Mouse (Mus musculus) left cerebral cortex, adult 2 months (tissue): ENCODE measurements around the gene A730049H05Rik. TPM values are rescaled to one million over a fixed set of nuclear protein-coding genes. Genes with fewer than 3 reads are reported as not detected.

Experiments
- DNase-seq, 2 experiments: peaks; one replicate each; pipeline ENCODE4 v3.0.0; 2021 to 2022; ENCODE audit warnings: low spot score in 2 of 2, mixed read lengths in 1 of 2; ENCODE audit errors: extremely low spot score in 1 of 2
- H3K27ac ChIP-seq: fragments of 200-600 bp; 2 replicates; pipeline ENCODE4 v1.8.1; 2022
- H3K4me3 ChIP-seq: fragments of 200-600 bp; 2 replicates; pipeline ENCODE4 v1.8.1; 2022
- CTCF ChIP-seq: fragments of 200-600 bp; IDR thresholded peaks from 2 replicates; pipeline ENCODE4 v1.8.1; 2022; ENCODE audit warnings: antibody characterized with exemption, mild to moderate bottlenecking, moderate library complexity
- intact Hi-C: fragments of 180-260 bp; cut with DNase I; formaldehyde crosslinking; loops from one replicate; pipeline ENCODE4 v1.15.1; 2025
- long read RNA-seq, 2 experiments: library from polyadenylated mRNA; stranded (forward); transcript quantifications; one replicate each; pipeline ENCODE4 v2.0.0; 2021; ENCODE audit warnings: borderline mapping rate in 2 of 2
- total RNA-seq, 2 experiments: library from RNA; stranded (reverse); gene quantifications; 2 replicates each; pipeline ENCODE4 v1.2.3; 2021

The A730049H05Rik gene
- total RNA-seq, result under 1 TPM; 0.14 to 0.16 TPM
- long read RNA-seq, experiment 1, result 0 reads
- long read RNA-seq, experiment 2, result 0 reads

DNA sequence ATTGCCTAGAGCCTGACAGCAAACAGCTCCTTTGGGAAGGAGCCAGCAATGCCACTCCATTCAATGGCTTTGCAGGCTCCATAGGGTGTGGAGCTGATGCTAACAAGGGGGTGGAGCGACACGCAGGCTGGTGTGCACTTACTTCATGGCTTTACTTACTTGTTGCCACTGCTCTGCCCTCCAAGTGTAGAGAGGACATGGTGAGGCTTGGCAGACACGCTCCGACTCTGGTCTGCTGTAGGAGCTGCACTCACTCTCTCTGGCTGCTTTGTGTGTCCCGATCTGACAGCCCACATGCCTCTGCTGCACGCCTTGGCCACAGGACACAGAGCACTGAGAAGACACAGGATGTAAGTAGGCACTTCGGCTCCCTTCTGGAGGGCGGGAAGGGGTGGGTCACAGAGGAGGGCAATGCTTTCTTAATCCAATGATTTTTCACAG, at the start of gene A730049H05Rik:
Gene A730049H05Rik, plus strand, starts transcription at position 168 of the 441 bp plus-strand sequence.
- intact Hi-C loops, result no loop called here
- no peak within 1 kb of the TSS for H3K27ac ChIP-seq
- TF ChIP-seq CTCF, result no peak
- no peak for DNase-seq
- H3K4me3 ChIP-seq, result no peak within 1 kb of the TSS

DNA sequence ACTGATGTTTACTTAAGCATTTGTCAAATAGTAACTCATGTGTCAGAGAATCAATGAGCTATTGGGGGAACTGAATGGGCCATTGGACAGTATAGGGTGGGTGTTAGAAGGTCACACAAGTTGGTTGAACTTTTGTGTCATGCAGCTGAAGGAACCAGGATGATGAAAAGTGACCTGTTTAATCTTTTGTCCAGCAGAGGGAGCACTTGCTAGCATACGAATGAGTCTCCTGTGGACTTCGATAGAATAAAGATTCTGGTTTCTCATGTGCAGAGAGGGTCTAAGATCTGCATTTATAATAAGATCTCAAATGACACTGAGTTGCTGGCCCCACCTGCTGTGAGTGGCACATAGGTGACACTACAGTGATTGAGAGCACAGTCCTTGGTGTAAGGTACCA, 39.9 kb upstream of the A730049H05Rik start:
- intact Hi-C loops, result no loop called here
- no peak for DNase-seq
- Histone ChIP-seq H3K27ac (no peak overlapping the region), H3K4me3 (no peak overlapping the region)
- TF ChIP-seq CTCF, result peak; percentile 83

DNA sequence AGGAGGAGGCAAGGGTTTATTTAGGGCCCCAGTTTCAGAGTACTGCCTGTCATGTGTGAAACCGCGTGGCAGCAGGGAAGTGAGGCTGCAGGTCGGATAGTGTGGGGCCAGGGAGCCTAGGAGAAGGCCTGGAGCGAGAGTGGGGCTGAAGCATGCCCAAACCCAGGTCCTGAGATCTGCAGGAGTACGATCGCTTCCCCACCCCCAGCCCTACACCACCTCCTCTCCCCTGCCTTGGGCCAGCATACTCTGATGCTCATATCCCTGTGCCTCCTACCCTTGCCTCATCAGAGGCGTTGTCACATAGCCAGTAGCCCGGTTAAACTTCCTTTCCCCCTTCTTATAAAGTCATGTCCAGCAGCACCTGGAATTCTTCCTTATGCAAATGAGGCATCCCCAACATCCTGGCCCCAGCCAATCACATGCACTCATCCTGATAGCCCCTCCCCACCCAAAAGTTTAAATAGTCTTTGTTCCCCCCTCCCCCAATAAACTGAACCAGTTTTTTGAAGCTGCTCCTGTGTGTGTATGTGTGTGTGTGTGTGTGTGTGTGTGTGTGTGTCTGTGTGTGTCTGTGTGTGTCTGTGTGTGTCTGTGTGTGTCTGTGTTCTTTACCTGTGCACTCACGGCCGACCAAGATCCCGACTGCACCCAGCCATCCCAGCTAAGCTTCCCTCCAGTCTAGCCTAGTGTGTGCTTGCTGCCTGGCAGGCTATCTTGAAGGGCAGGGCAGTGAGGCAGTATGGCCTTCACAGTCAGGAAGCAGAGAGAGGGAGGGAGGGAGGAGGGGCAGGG, 36.9 kb upstream of the A730049H05Rik start:
- H3K4me3 ChIP-seq, result no peak overlapping the region
- H3K27ac ChIP-seq, result no peak overlapping the region
- no peak for DNase-seq
- intact Hi-C loops, result no loop called here
- TF ChIP-seq CTCF, result no peak

DNA sequence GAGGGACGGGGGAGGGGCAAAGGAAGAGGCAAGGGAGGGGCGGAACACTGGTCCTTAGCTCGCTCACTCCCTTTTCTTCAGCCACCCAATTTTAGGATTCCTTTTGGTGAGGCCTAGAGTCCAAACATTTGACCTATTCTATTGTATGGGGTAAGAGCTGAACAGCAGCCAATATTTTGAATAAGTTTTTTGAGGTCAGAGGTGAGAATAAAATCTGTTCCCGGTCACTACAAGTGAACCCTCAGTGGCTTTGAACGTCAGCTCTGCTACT, 36.4 kb upstream of the A730049H05Rik start:
- intact Hi-C loops, result loop anchor here (5.0 to 10.0 kb wide), 2 partner anchors 937 to 1205 kb away; no protein-coding TSS in a partner anchor
- no peak overlapping the region for H3K4me3 ChIP-seq
- no peak for TF ChIP-seq CTCF
- no peak for DNase-seq
- H3K27ac ChIP-seq, result no peak overlapping the region

DNA sequence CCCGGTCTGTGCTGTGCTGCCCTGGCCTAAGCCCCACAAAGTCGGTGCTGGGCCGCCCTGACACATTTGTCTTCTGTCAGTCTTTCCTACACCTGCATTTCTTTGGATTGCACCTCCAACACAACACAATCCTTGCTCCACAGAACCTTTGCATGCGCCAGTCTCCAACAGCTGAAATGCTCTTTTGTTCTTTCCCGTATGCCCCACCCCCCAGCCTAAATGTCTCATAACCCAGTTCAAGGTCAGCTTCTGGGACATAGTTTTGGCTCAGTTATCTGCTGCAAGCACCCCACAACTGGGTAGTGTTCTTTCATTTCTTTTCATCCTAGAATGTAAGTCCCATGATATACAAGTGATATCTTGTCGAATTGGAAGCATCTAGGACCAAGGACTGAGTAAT, 34.8 kb upstream of the A730049H05Rik start:
- Histone ChIP-seq H3K4me3 (no peak overlapping the region), H3K27ac (no peak overlapping the region)
- no peak for TF ChIP-seq CTCF
- DNase-seq, result no peak
- intact Hi-C loops, result loop anchor here (5.0 to 10.0 kb wide), 2 partner anchors 936 to 1203 kb away; no protein-coding TSS in a partner anchor

DNA sequence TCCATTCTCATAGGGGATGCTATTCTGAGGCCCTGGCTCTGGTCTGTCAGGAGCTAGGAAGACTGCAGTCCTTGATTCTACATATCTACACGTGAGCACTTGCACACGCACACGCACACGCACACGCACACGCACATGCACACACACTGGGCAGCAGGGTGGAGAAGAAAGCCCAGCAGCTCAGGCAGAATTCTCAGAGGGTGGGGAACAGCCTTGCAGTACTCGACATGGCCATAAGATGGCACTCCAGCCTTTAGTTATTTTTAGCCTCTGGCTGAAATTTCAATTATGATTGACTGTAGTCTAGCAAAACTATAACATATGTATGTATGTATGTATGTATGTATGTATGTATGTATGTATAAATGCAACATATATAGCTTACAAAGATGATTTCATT, 31.5 kb upstream of the A730049H05Rik start:
- Histone ChIP-seq H3K4me3 (no peak overlapping the region), H3K27ac (no peak overlapping the region)
- peak; percentile 37 to 63 for DNase-seq
- peak; percentile 92 for TF ChIP-seq CTCF
- intact Hi-C loops, result loop anchor here (1.0 to 10.0 kb wide), 4 partner anchors 759 to 1268 kb away; no protein-coding TSS in a partner anchor

DNA sequence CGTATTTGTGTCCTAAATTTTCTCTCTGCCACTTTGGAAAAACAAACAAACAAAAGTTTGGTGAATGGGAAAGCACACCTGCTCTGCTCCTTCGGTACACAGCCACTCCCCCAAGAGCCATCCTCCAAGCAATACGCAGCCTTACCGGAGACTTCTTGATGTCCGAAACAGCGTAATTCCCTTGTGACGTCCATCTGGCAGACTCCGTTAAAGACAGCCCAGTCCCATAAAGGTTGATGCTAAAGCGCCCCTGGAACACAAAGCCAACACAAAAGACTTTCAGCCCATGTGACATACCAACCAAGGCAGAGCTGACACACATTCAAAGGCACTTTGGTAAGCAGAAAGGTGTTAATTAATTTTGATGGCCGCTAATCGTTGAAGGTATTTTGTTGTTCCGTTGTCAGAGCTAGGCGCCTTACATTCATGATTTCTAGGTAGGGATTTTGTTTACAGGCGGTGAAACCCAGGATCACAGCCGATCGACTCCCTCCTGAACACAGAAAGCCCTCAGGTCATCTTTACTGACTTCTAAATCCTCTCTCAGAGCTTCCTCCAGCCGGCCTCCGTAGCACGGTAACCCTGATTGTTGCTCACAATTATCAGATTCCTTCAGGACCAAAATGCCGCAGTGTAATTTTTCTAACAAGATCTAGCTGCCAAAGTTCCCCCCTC, 29.4 kb upstream of the A730049H05Rik start:
- H3K4me3 ChIP-seq, result peak overlapping the region; percentile 25
- no peak for TF ChIP-seq CTCF
- no peak overlapping the region for H3K27ac ChIP-seq
- no peak for DNase-seq
- intact Hi-C loops, result loop anchor here (1.0 to 10.0 kb wide), 4 partner anchors 156 to 1265 kb away; partner anchors contain the start of gene Adamts9

DNA sequence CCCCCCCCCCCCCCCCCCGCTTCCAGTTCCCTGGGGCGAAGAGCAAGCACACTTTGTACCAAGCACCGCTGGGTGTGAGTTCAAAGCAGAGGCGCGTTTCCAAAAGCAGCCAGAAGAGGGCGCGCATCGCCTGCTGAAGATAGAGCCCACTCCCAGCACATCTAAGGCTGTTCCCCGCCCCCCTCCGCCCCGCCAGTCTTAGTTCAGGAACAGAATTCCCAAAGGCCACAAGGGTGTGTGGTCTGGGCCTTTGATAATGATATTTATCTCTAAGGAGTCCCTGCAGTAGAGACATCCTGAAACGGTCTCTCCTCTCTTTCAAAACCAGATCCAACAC, 28.9 kb upstream of the A730049H05Rik start:
- intact Hi-C loops, result loop anchor here (1.0 to 10.0 kb wide), 4 partner anchors 155 to 1265 kb away; partner anchors contain the start of gene Adamts9
- Histone ChIP-seq H3K4me3 (no peak overlapping the region), H3K27ac (no peak overlapping the region)
- TF ChIP-seq CTCF, result peak; percentile 78
- DNase-seq, result peak; percentile 89

DNA sequence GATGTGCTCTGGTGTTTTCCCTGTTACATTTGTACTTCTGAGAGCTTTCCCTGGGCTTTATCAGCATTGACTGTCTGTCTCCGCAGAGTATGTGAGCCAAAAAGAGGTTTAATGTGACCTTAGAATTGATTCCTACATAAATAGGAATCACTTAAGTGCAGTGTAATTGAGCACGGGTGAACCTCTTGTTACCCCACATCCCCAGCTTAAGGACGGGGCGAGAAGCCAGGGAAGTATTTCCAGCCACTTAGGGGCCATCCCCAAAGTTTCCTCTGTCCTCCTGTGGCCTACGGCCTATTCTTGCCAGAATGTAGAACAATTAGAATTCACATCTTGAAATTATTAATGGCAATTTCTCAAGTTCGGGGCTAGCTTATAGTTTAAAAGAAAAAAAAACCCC, 22.5 kb upstream of the A730049H05Rik start:
- Histone ChIP-seq H3K4me3 (no peak overlapping the region), H3K27ac (no peak overlapping the region)
- TF ChIP-seq CTCF, result no peak
- intact Hi-C loops, result no loop called here
- no peak for DNase-seq

DNA sequence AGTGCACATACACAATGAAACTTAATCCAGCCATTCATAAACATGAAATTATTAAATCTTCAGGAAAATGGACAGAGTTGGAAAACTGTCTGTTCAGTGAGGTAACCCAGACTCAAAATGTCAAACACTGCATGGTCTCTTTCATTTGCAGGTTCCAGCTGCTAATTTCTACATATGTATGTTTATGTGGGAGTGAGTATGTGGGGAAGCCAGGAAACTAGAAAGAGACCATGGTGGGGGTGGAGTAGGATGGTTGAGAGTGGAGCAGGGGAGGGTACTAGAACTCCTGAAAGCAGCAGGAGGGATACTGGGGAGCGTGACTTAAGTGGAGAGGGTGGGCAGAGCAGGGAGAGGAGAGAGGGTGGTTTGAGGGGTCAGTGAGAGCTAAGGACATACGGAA, 14.8 kb upstream of the A730049H05Rik start:
- no peak for DNase-seq
- H3K4me3 ChIP-seq, result no peak overlapping the region
- intact Hi-C loops, result loop anchor here (5.0 kb wide), 1 partner anchor 141 kb away; the partner anchor contains the start of gene Adamts9
- TF ChIP-seq CTCF, result no peak
- H3K27ac ChIP-seq, result no peak overlapping the region

DNA sequence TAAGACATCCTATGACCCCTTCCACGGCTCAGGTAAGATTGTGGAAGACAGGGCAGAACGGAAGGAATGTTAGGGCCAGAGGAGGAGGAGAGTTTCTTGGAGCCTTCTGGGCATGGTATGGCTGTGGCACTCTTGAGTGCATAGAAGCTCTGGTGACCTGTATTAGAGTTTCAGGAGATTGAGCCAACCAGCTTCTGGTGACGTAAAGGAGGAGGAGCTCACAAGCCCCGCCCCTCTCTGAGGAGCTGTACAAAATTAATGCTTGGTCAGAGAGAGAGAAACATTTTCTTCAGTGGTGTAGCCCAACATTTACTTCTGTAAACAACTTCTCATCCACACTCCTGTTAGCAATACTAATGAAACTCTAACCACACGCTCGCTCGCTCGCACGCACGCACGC, 13.9 kb upstream of the A730049H05Rik start:
- intact Hi-C loops, result loop anchor here (5.0 kb wide), 1 partner anchor 140 kb away; the partner anchor contains the start of gene Adamts9
- no peak for TF ChIP-seq CTCF
- DNase-seq, result no peak
- Histone ChIP-seq H3K27ac (no peak overlapping the region), H3K4me3 (no peak overlapping the region)

DNA sequence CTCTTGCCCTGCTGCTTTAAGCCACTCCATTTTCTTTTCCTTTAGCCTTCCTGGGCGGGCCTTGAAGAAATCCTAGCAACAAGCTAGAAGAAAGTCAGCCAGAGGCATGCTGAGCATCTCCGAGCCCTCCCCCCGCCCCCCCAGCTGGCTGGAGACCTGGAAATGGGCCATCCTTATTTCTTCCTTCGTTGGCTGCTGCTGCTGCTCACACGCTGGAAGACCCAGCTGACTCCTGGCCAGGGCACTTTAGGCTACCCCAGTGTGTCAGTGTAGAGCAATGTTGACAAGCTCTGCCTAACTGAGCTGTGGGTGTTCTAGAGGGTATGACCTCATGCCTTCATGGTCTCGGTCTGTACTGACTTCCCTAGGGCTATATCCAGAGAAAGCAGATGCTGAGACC, 13.1 kb upstream of the A730049H05Rik start:
- intact Hi-C loops, result loop anchor here (5.0 kb wide), 1 partner anchor 139 kb away; the partner anchor contains the start of gene Adamts9
- no peak for TF ChIP-seq CTCF
- Histone ChIP-seq H3K4me3 (no peak overlapping the region), H3K27ac (no peak overlapping the region)
- no peak for DNase-seq
